Mouse (Mus musculus) C2C12 (cell line): ENCODE data around the gene Olfr74.

Source experiments
- CEBPB ChIP-seq: IDR thresholded peaks from one replicate; pipeline ENCODE4 v1.6.1; 2011; ENCODE audit warnings: low read depth, mild to moderate bottlenecking, control low read depth, moderate library complexity
- CTCF ChIP-seq: IDR thresholded peaks from one replicate; pipeline ENCODE4 v1.5.1; 2011; ENCODE audit not compliant: control insufficient read depth, insufficient read depth, insufficient read length
- MYOD1 ChIP-seq: IDR thresholded peaks from one replicate; pipeline ENCODE4 v1.6.1; 2011; ENCODE audit warnings: low read depth; ENCODE audit not compliant: control insufficient read depth, insufficient read length

DNA sequence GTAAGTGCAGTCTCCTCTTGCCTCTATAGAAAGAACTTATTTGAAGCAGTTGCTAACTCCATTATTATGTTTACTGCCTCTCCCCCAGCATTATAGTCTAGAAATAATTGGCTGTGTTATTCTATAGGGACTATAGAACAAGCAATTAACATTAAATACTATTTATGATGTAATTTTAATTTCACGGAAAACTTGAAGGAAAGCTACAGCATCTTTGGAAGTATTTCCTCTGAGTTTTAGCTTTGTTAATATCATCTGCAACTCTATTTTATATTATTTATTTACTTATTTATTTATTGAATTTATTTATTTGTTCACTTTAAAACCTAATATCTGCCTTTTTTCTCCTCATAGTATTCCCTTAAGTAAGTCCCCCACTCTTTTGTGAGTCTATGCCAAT lies 29.4 kb downstream of the Olfr74 start, which contains the start of gene Olfr1155:
- TF ChIP-seq MYOD1 (no peak), CTCF (no peak), CEBPB (no peak)
